ENCODE assay signal across 11 mouse cellular contexts in genomic region chr9:57590726-57591125, GRCm38 (mm10). TPM values are rescaled to one million over a fixed set of nuclear protein-coding genes. Genes with fewer than 3 reads are reported as not detected.
DNase-seq lines count a peak whose midpoint lies in the region; ATAC-seq lines count a peak whose summit lies in the region.
"Had no signal": no experiment of that assay in that cellular context is flagged by ENCODE, and none has a peak within 500 bp of the region (broad histone marks: within the 10 kb centered on the region; RNA-seq: fewer than 3 reads in every experiment).

No protein-coding gene starts in this region.

- peaks cover 57% of the 10 kb centered on the region for H3K36me3 ChIP-seq in liver, embryonic 12.5 days
- H3K36me3 ChIP-seq in embryonic facial prominence, embryonic 10.5 days (replicated peaks) = peaks cover 51% of the 10 kb centered on the region
- peaks cover 16% of the 10 kb centered on the region for H3K36me3 ChIP-seq in midbrain, embryonic 16.5 days (ENCODE audit: control insufficient read depth, insufficient read depth, low read length)

- 40% methylated on average over 5 of the region's 5 CpGs for WGBS in liver, embryonic 12.5 days (ENCODE audit: insufficient replicate concordance)
- 31% methylated on average over 5 of the region's 5 CpGs for WGBS in embryonic facial prominence, embryonic 10.5 days
- 38% methylated on average over 5 of the region's 5 CpGs for WGBS in midbrain, embryonic 16.5 days

- H3K27me3 ChIP-seq in liver, embryonic 12.5 days (replicated peaks) = no peaks in the 10 kb centered on the region
- H3K27me3 ChIP-seq in embryonic facial prominence, embryonic 10.5 days (replicated peaks; ENCODE audit: low read depth, poor library complexity, severe bottlenecking) = peaks cover 12% of the 10 kb centered on the region; the same call in 1 of the 2 replicates
- no peaks in the 10 kb centered on the region for H3K27me3 ChIP-seq in midbrain, embryonic 16.5 days (ENCODE audit: control insufficient read depth, insufficient read depth, low read depth, low read length)

- no peak overlapping the region for H3K27ac ChIP-seq in liver, embryonic 12.5 days
- no peak overlapping the region for H3K27ac ChIP-seq in embryonic facial prominence, embryonic 10.5 days (replicated peaks)
- no peak overlapping the region for H3K27ac ChIP-seq in midbrain, embryonic 16.5 days (ENCODE audit: low read length)

- no peak overlapping the region for H3K4me3 ChIP-seq in liver, embryonic 12.5 days
- H3K4me3 ChIP-seq in embryonic facial prominence, embryonic 10.5 days = peak overlapping the region; percentile 90; the same call in 1 of the 2 replicates
- no peak overlapping the region for H3K4me3 ChIP-seq in midbrain, embryonic 16.5 days (ENCODE audit: low read depth, low read length)

- ATAC-seq in frontal cortex, adult (ENCODE audit: low TSS enrichment) = peak; percentile 69
- ATAC-seq in liver, embryonic 12.5 days = no peak
- ATAC-seq in midbrain, embryonic 16.5 days = no peak

- no peaks in the 10 kb centered on the region for H3K9me3 ChIP-seq in liver, embryonic 12.5 days (replicated peaks)
- H3K9me3 ChIP-seq in embryonic facial prominence, embryonic 10.5 days = no peaks in the 10 kb centered on the region
- no peaks in the 10 kb centered on the region for H3K9me3 ChIP-seq in midbrain, embryonic 16.5 days (replicated peaks; ENCODE audit: control insufficient read depth, low read length, poor library complexity, severe bottlenecking)

- no peak for DNase-seq in frontal cortex, postnatal 25 days (ENCODE audit: low spot score in 2 of 2)
- no peak for DNase-seq in liver
- DNase-seq in embryonic facial prominence, embryonic 10.5 days (ENCODE audit: low spot score) = no peak
- DNase-seq in gastrocnemius, postnatal 14 days = no peak
- no peak for DNase-seq in right cerebral cortex, postnatal 25 days
- DNase-seq: layer of hippocampus, postnatal 36 days had no signal

- H3K4me2 ChIP-seq in liver, embryonic 12.5 days = peak overlapping the region; percentile 94; the same call in 1 of the 2 replicates
- H3K4me2 ChIP-seq in midbrain, embryonic 16.5 days (ENCODE audit: low read length) = peak overlapping the region; percentile 90; the same call in 1 of the 2 replicates

- intact Hi-C loops in gastrocnemius, postnatal 14 days (cut with DNase I; ENCODE audit: low total_unique reads) = loop anchor here (5.0 kb wide), 1 partner anchor 52 kb away; no protein-coding TSS in a partner anchor

- no peak overlapping the region for H3K9ac ChIP-seq in liver, embryonic 12.5 days
- H3K9ac ChIP-seq in midbrain, embryonic 16.5 days (ENCODE audit: low read depth, low read length) = no peak overlapping the region

- H3K4me1 ChIP-seq in liver, embryonic 12.5 days = peaks cover 36% of the 10 kb centered on the region
- peaks cover 37% of the 10 kb centered on the region for H3K4me1 ChIP-seq in embryonic facial prominence, embryonic 10.5 days
- H3K4me1 ChIP-seq in midbrain, embryonic 16.5 days (ENCODE audit: control insufficient read depth, insufficient read depth, low read length) = peaks cover 10% of the 10 kb centered on the region; the same call in 1 of the 2 replicates

RNA-seq across cellular contexts. Expression of gene Ulk3, which starts 1.5 kb away (rescaled TPM):
- polyA plus RNA-seq in liver, embryonic 12.5 days (2016; fragmentation: Nextera tagmentation; extraction: Ambion mirVana) = 6.4 and 9.0 TPM in 2 replicates
- 13.3 and 16.4 TPM in 2 replicates for polyA plus RNA-seq in embryonic facial prominence, embryonic 10.5 days (2016; fragmentation: Nextera tagmentation; extraction: Ambion mirVana)
- 29.5 and 38.3 TPM in 2 replicates for polyA plus RNA-seq in midbrain, embryonic 16.5 days (2015; fragmentation: Nextera tagmentation; extraction: Ambion mirVana)
- total RNA-seq in gastrocnemius, postnatal 14 days (2021) = 1 to 10 TPM; 3.4 to 4.3 TPM

RNA-seq across cellular contexts. Expression of gene Cplx3, which starts 15.4 kb away (rescaled TPM):
- polyA plus RNA-seq in liver, embryonic 12.5 days (2016; fragmentation: Nextera tagmentation; extraction: Ambion mirVana) = not detected in 2 replicates
- polyA plus RNA-seq in embryonic facial prominence, embryonic 10.5 days (2016; fragmentation: Nextera tagmentation; extraction: Ambion mirVana) = 1.6 and 1.8 TPM in 2 replicates
- 0.46 and 1.3 TPM in 2 replicates for polyA plus RNA-seq in midbrain, embryonic 16.5 days (2015; fragmentation: Nextera tagmentation; extraction: Ambion mirVana)
- total RNA-seq in gastrocnemius, postnatal 14 days (2021) = not detected
- total RNA-seq: neutrophil, adult 5-6 weeks had no signal
- polyA plus RNA-seq: erythroblast, embryonic 14.5 days had no signal

RNA-seq across cellular contexts. Expression of gene Lman1l, which starts 29.8 kb away (rescaled TPM):
- not detected in 2 replicates for polyA plus RNA-seq in liver, embryonic 12.5 days (2016; fragmentation: Nextera tagmentation; extraction: Ambion mirVana)
- not detected in 2 replicates for polyA plus RNA-seq in embryonic facial prominence, embryonic 10.5 days (2016; fragmentation: Nextera tagmentation; extraction: Ambion mirVana)
- not detected in 2 replicates for polyA plus RNA-seq in midbrain, embryonic 16.5 days (2015; fragmentation: Nextera tagmentation; extraction: Ambion mirVana)
- not detected for total RNA-seq in gastrocnemius, postnatal 14 days (2021)
- total RNA-seq: layer of hippocampus, postnatal 36 days had no signal
- polyA plus RNA-seq: erythroblast, embryonic 14.5 days had no signal

RNA-seq across cellular contexts. Expression of gene Scamp2, which starts 30.0 kb away (rescaled TPM):
- polyA plus RNA-seq in liver, embryonic 12.5 days (2016; fragmentation: Nextera tagmentation; extraction: Ambion mirVana) = 32.5 and 33.2 TPM in 2 replicates
- polyA plus RNA-seq in embryonic facial prominence, embryonic 10.5 days (2016; fragmentation: Nextera tagmentation; extraction: Ambion mirVana) = 44.1 and 45.3 TPM in 2 replicates
- 44.1 and 44.2 TPM in 2 replicates for polyA plus RNA-seq in midbrain, embryonic 16.5 days (2015; fragmentation: Nextera tagmentation; extraction: Ambion mirVana)
- total RNA-seq in gastrocnemius, postnatal 14 days (2021) = 10 to 100 TPM; 44.2 to 45.0 TPM

RNA-seq across cellular contexts. Expression of gene Mpi, which starts 38.2 kb away (rescaled TPM):
- polyA plus RNA-seq in liver, embryonic 12.5 days (2016; fragmentation: Nextera tagmentation; extraction: Ambion mirVana) = 17.4 and 17.7 TPM in 2 replicates
- polyA plus RNA-seq in embryonic facial prominence, embryonic 10.5 days (2016; fragmentation: Nextera tagmentation; extraction: Ambion mirVana) = 58.7 and 61.7 TPM in 2 replicates
- polyA plus RNA-seq in midbrain, embryonic 16.5 days (2015; fragmentation: Nextera tagmentation; extraction: Ambion mirVana) = 75.4 and 77.6 TPM in 2 replicates
- total RNA-seq in gastrocnemius, postnatal 14 days (2021) = 10 to 100 TPM; 69.8 to 87.0 TPM
